9 mouse cellular contexts compared by ENCODE assay signal in genomic region chr3:130607924-130608323, GRCm38 (mm10). TPM values are rescaled to one million over a fixed set of nuclear protein-coding genes. Genes with fewer than 3 reads are reported as not detected.
DNase-seq lines count a peak whose midpoint lies in the region; ATAC-seq and TF ChIP-seq lines count a peak whose summit lies in the region.
"Had no signal": no experiment of that assay in that cellular context is flagged by ENCODE, and none has a peak within 500 bp of the region (broad histone marks: within the 10 kb centered on the region; RNA-seq: fewer than 3 reads in every experiment).

No protein-coding gene starts in this region.

- no peaks in the 10 kb centered on the region for H3K4me1 ChIP-seq in kidney, adult 2 months (ENCODE audit: control insufficient read depth, insufficient read depth, low read length)
- no peaks in the 10 kb centered on the region for H3K4me1 ChIP-seq in kidney, embryonic 16.5 days (ENCODE audit: insufficient read depth, low read length)
- H3K4me1 ChIP-seq: forebrain, embryonic 15.5 days had no signal

- no peaks in the 10 kb centered on the region for H3K9me3 ChIP-seq in kidney, embryonic 16.5 days (ENCODE audit: low read length)
- H3K9me3 ChIP-seq: forebrain, embryonic 15.5 days had no signal

- no peaks in the 10 kb centered on the region for H3K27me3 ChIP-seq in kidney, adult 2 months (replicated peaks; ENCODE audit: control insufficient read depth, insufficient read depth, low read length)
- H3K27me3 ChIP-seq in kidney, embryonic 16.5 days (ENCODE audit: insufficient read depth, low read length), result no peaks in the 10 kb centered on the region
- H3K27me3 ChIP-seq: forebrain, embryonic 15.5 days had no signal

- peak; percentile 46 for DNase-seq in kidney, adult 2 months
- DNase-seq in ES-CJ7 (ENCODE audit: low read depth, low spot score), result peak; percentile 29
- peak; percentile 50 for DNase-seq in adrenal gland, postnatal 10 days
- peak; percentile 29 to 55 for DNase-seq in kidney, postnatal 36 days
- DNase-seq in B cell, adult 2 months, result no peak
- DNase-seq in cerebellum, adult 18-20 months, result no peak

- H3K4me3 ChIP-seq in kidney, adult 2 months (ENCODE audit: insufficient read depth, low read depth, low read length), result no peak overlapping the region
- H3K4me3 ChIP-seq in kidney, embryonic 16.5 days (ENCODE audit: low read length), result no peak overlapping the region
- H3K4me3 ChIP-seq: forebrain, embryonic 15.5 days had no signal

- no peak overlapping the region for H3K9ac ChIP-seq in kidney, embryonic 16.5 days (replicated peaks; ENCODE audit: low read length)
- H3K9ac ChIP-seq: forebrain, embryonic 15.5 days had no signal

- TF ChIP-seq CTCF in kidney, adult 2 months (conservative IDR thresholded peaks at IDR 0.05; ENCODE audit: insufficient read depth, insufficient read length, low read depth, low read length), result peak; percentile 68

- WGBS in kidney, adult 2 months, result 78% methylated on average over 2 of the region's 2 CpGs
- WGBS in kidney, embryonic 16.5 days, result 78% methylated on average over 2 of the region's 2 CpGs

- no peak overlapping the region for H3K27ac ChIP-seq in kidney, adult 2 months (ENCODE audit: insufficient read depth, low read depth, low read length)
- no peak overlapping the region for H3K27ac ChIP-seq in kidney, embryonic 16.5 days (ENCODE audit: low read length)
- H3K27ac ChIP-seq: forebrain, embryonic 15.5 days had no signal

- no peak for TF ChIP-seq POLR2A in kidney, adult 2 months (IDR thresholded peaks at IDR 0.05; ENCODE audit: low read depth, low read length)

- no peak overlapping the region for H3K4me2 ChIP-seq in kidney, embryonic 16.5 days (replicated peaks; ENCODE audit: low read depth, low read length)
- H3K4me2 ChIP-seq: forebrain, embryonic 15.5 days had no signal

- ATAC-seq in kidney, embryonic 16.5 days (ENCODE audit: low FRiP score, low TSS enrichment), result no peak
- ATAC-seq: forebrain, embryonic 15.5 days had no signal

- no peaks in the 10 kb centered on the region for H3K36me3 ChIP-seq in kidney, adult 2 months (ENCODE audit: control insufficient read depth, insufficient read depth, low read length)
- H3K36me3 ChIP-seq in kidney, embryonic 16.5 days (ENCODE audit: insufficient read depth, low read length), result no peaks in the 10 kb centered on the region
- H3K36me3 ChIP-seq: forebrain, embryonic 15.5 days had no signal

RNA-seq across cellular contexts. Expression of gene Etnppl, which starts 9.3 kb away (rescaled TPM):
- 2.4 and 3.0 TPM in 2 replicates for polyA plus RNA-seq in kidney, adult 2 months (2012; rRNA removed)
- polyA plus RNA-seq in kidney, embryonic 16.5 days (2015; fragmentation: Nextera tagmentation; extraction: Ambion mirVana), result 0.55 and 0.91 TPM in 2 replicates
- 1 to 10 TPM; 3.2 to 7.6 TPM for total RNA-seq in adrenal gland, postnatal 10 days (2021)
- polyA plus RNA-seq: forebrain, embryonic 15.5 days; testis, adult 2 months had no signal

Comparison
In these comparisons a context has a peak if more than half of its experiments do, and no peak if none do; other contexts are left out.
1. DNase-seq: peak in kidney, adult 2 months (single experiment), ES-CJ7 (single experiment), adrenal gland, postnatal 10 days (single experiment) and kidney, postnatal 36 days (2 of 2); none in B cell, adult 2 months (0 of 2) and cerebellum, adult 18-20 months (0 of 2).